Mouse (Mus musculus): ENCODE measurements around the gene Prss2. TPM values are rescaled to one million over a fixed set of nuclear protein-coding genes. Genes with fewer than 3 reads are reported as not detected.

Prss2 gene
- total RNA-seq, 1 experiment, result not detected

GRCm38 (mm10) chr6:41543411-41544050, 21.9 kb downstream of the Prss2 start:
- no peaks in the 10 kb centered on the region for H3K4me1 ChIP-seq (ENCODE audit: control insufficient read depth in 2 of 2, insufficient read depth in 2 of 2, low read length in 2 of 2, poor library complexity in 1 of 2)
- no peak overlapping the region for H3K27ac ChIP-seq (ENCODE audit: insufficient read depth, low read depth, low read length, poor library complexity, severe bottlenecking)
- peak overlapping the region; percentile 3 to 53 for H3K4me3 ChIP-seq (ENCODE audit: insufficient read depth in 1 of 2, low read depth in 1 of 2, low read length in 2 of 2, poor library complexity in 1 of 2, severe bottlenecking in 1 of 2)
- no peaks in the 10 kb centered on the region for H3K36me3 ChIP-seq (ENCODE audit: control insufficient read depth, insufficient read depth, low read length, poor library complexity, severe bottlenecking)
- TF ChIP-seq ZC3H11A (IDR thresholded peaks at IDR 0.05; ENCODE audit: borderline replicate concordance, low read depth, low read length), result no peak
- TF ChIP-seq MAFK (IDR thresholded peaks at IDR 0.05; ENCODE audit: insufficient read depth, low read depth, low read length), result no peak
- TF ChIP-seq ZNF384 (IDR thresholded peaks at IDR 0.05; ENCODE audit: low read depth, low read length), result no peak
- TF ChIP-seq CHD2 (IDR thresholded peaks at IDR 0.05; ENCODE audit: low read depth, low read length), result no peak
- TF ChIP-seq HCFC1 (IDR thresholded peaks at IDR 0.05; ENCODE audit: borderline replicate concordance, insufficient read depth, low read length), result no peak
- H3K9me3 ChIP-seq (ENCODE audit: control insufficient read depth, insufficient read depth, low read depth, low read length), result no peaks in the 10 kb centered on the region
- in situ Hi-C loops (cut with MboI; ENCODE audit: low sequenced_read_pairs in 2 of 2, unreplicated experiment in 2 of 2), result loop anchor here in 1 of 2 experiments (25.0 kb wide), 1 partner anchor 431 kb away; no protein-coding TSS in a partner anchor
- no peak overlapping the region for H3K9ac ChIP-seq (ENCODE audit: insufficient read depth, low read depth, low read length, poor library complexity, severe bottlenecking)
- no peak for DNase-seq (ENCODE audit: low read depth, low spot score)

GRCm38 (mm10) chr6:41544381-41544924, 22.9 kb downstream of the Prss2 start:
- no peaks in the 10 kb centered on the region for H3K9me3 ChIP-seq (ENCODE audit: control insufficient read depth, insufficient read depth, low read depth, low read length)
- H3K27ac ChIP-seq (ENCODE audit: insufficient read depth, low read depth, low read length, poor library complexity, severe bottlenecking), result no peak overlapping the region
- no peak for DNase-seq (ENCODE audit: low read depth, low spot score)
- H3K4me1 ChIP-seq (ENCODE audit: control insufficient read depth in 2 of 2, insufficient read depth in 2 of 2, low read length in 2 of 2, poor library complexity in 1 of 2), result no peaks in the 10 kb centered on the region
- H3K9ac ChIP-seq (ENCODE audit: insufficient read depth, low read depth, low read length, poor library complexity, severe bottlenecking), result no peak overlapping the region
- no peak for TF ChIP-seq ZNF384 (IDR thresholded peaks at IDR 0.05; ENCODE audit: low read depth, low read length)
- TF ChIP-seq ZC3H11A (IDR thresholded peaks at IDR 0.05; ENCODE audit: borderline replicate concordance, low read depth, low read length), result no peak
- no peak for TF ChIP-seq MAFK (IDR thresholded peaks at IDR 0.05; ENCODE audit: insufficient read depth, low read depth, low read length)
- no peak overlapping the region for H3K4me3 ChIP-seq (ENCODE audit: insufficient read depth in 1 of 2, low read depth in 1 of 2, low read length in 2 of 2, poor library complexity in 1 of 2, severe bottlenecking in 1 of 2)
- in situ Hi-C loops (cut with MboI; ENCODE audit: low sequenced_read_pairs in 2 of 2, unreplicated experiment in 2 of 2), result loop anchor here in 1 of 2 experiments (25.0 kb wide), 1 partner anchor 432 kb away; no protein-coding TSS in a partner anchor
- no peaks in the 10 kb centered on the region for H3K36me3 ChIP-seq (ENCODE audit: control insufficient read depth, insufficient read depth, low read length, poor library complexity, severe bottlenecking)

DNA sequence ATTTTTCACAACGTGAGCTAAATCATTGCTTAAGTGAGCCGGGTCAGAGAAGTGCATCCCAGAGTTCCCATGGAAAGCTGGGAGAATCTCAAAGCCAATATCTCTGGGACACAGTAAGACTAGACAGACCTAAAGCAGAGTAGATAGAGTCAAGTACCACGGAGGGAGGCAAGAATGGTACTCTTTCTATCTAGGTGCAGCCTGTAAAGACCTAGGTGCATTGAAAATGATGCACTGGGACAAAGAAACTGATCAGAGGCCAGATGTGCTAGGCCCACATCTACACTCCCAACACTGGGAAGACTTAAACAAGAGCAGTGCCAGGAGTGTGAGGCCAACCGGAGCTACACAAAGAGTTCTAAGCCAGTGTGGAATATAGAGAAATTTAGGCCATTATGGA, 23.7 kb downstream of the Prss2 start:
- no peaks in the 10 kb centered on the region for H3K4me1 ChIP-seq (ENCODE audit: control insufficient read depth in 2 of 2, insufficient read depth in 2 of 2, low read length in 2 of 2, poor library complexity in 1 of 2)
- TF ChIP-seq MAFK (IDR thresholded peaks at IDR 0.05; ENCODE audit: insufficient read depth, low read depth, low read length) (no peak), CHD2 (IDR thresholded peaks at IDR 0.05; ENCODE audit: low read depth, low read length) (no peak), ZC3H11A (IDR thresholded peaks at IDR 0.05; ENCODE audit: borderline replicate concordance, low read depth, low read length) (no peak), HCFC1 (IDR thresholded peaks at IDR 0.05; ENCODE audit: borderline replicate concordance, insufficient read depth, low read length) (no peak), ZNF384 (IDR thresholded peaks at IDR 0.05; ENCODE audit: low read depth, low read length) (no peak)

GRCm38 (mm10) chr6:41547056-41547650, 25.6 kb downstream of the Prss2 start:
- no peak for DNase-seq (ENCODE audit: low read depth, low spot score)
- Histone ChIP-seq H3K9ac (ENCODE audit: insufficient read depth, low read depth, low read length, poor library complexity, severe bottlenecking) (no peak overlapping the region), H3K4me3 (ENCODE audit: insufficient read depth in 1 of 2, low read depth in 1 of 2, low read length in 2 of 2, poor library complexity in 1 of 2, severe bottlenecking in 1 of 2) (no peak overlapping the region), H3K9me3 (ENCODE audit: control insufficient read depth, insufficient read depth, low read depth, low read length) (no peaks in the 10 kb centered on the region), H3K4me1 (ENCODE audit: control insufficient read depth in 2 of 2, insufficient read depth in 2 of 2, low read length in 2 of 2, poor library complexity in 1 of 2) (no peaks in the 10 kb centered on the region), H3K27ac (ENCODE audit: insufficient read depth, low read depth, low read length, poor library complexity, severe bottlenecking) (no peak overlapping the region), H3K36me3 (ENCODE audit: control insufficient read depth, insufficient read depth, low read length, poor library complexity, severe bottlenecking) (no peaks in the 10 kb centered on the region)
- in situ Hi-C loops (cut with MboI; ENCODE audit: low sequenced_read_pairs in 2 of 2, unreplicated experiment in 2 of 2), result loop anchor here in 1 of 2 experiments (25.0 kb wide), 1 partner anchor 435 kb away; no protein-coding TSS in a partner anchor
- TF ChIP-seq ZC3H11A (IDR thresholded peaks at IDR 0.05; ENCODE audit: borderline replicate concordance, low read depth, low read length) (no peak), HCFC1 (IDR thresholded peaks at IDR 0.05; ENCODE audit: borderline replicate concordance, insufficient read depth, low read length) (no peak), ZNF384 (IDR thresholded peaks at IDR 0.05; ENCODE audit: low read depth, low read length) (no peak), MAFK (IDR thresholded peaks at IDR 0.05; ENCODE audit: insufficient read depth, low read depth, low read length) (no peak), CHD2 (IDR thresholded peaks at IDR 0.05; ENCODE audit: low read depth, low read length) (no peak)

More for the DNA sequence above, 23.7 kb downstream of the Prss2 start:
- H3K36me3 ChIP-seq (ENCODE audit: control insufficient read depth, insufficient read depth, low read length, poor library complexity, severe bottlenecking), result no peaks in the 10 kb centered on the region
- no peak overlapping the region for H3K27ac ChIP-seq (ENCODE audit: insufficient read depth, low read depth, low read length, poor library complexity, severe bottlenecking)
- DNase-seq (ENCODE audit: low read depth, low spot score), result no peak
- no peaks in the 10 kb centered on the region for H3K9me3 ChIP-seq (ENCODE audit: control insufficient read depth, insufficient read depth, low read depth, low read length)
- no peak overlapping the region for H3K9ac ChIP-seq (ENCODE audit: insufficient read depth, low read depth, low read length, poor library complexity, severe bottlenecking)
- in situ Hi-C loops (cut with MboI; ENCODE audit: low sequenced_read_pairs in 2 of 2, unreplicated experiment in 2 of 2), result loop anchor here in 1 of 2 experiments (25.0 kb wide), 1 partner anchor 433 kb away; no protein-coding TSS in a partner anchor
- H3K4me3 ChIP-seq (ENCODE audit: insufficient read depth in 1 of 2, low read depth in 1 of 2, low read length in 2 of 2, poor library complexity in 1 of 2, severe bottlenecking in 1 of 2), result no peak overlapping the region
